Mouse (Mus musculus): ENCODE results near the gene Tdrd9.
"Not testable (repeated sequence)": the region's sequence is repeated elsewhere in the genome, so short reads cannot be mapped to it uniquely, and the experiment has no call there.

Tdrd9 gene

GRCm38 (mm10) chr12:112025457-112025856 lies 54.1 kb downstream of the Tdrd9 start:
- DNase-seq (ENCODE audit: extremely low spot score, low read depth, low spot score): no peak

GRCm38 (mm10) chr12:112025907-112026645 lies 54.7 kb downstream of the Tdrd9 start:
- DNase-seq (ENCODE audit: extremely low spot score, low read depth, low spot score): no peak

GRCm38 (mm10) chr12:112027408-112027807 lies 56.0 kb downstream of the Tdrd9 start:
- no peak for DNase-seq (ENCODE audit: extremely low spot score, low read depth, low spot score)

- DNase-seq (ENCODE audit: extremely low spot score, low read depth, low spot score): no peak
Measured at GRCm38 (mm10) chr12:112033409-112033975, 62.1 kb downstream of the Tdrd9 start.

- DNase-seq (ENCODE audit: extremely low spot score, low read depth, low spot score): not testable (repeated sequence)
Measured at GRCm38 (mm10) chr12:112035341-112036100, 64.2 kb downstream of the Tdrd9 start.

GRCm38 (mm10) chr12:112038441-112038840 lies 67.1 kb downstream of the Tdrd9 start:
- DNase-seq (ENCODE audit: extremely low spot score, low read depth, low spot score): no peak

- DNase-seq (ENCODE audit: extremely low spot score, low read depth, low spot score): no peak
Measured at GRCm38 (mm10) chr12:112039169-112039568, 67.8 kb downstream of the Tdrd9 start.

- DNase-seq (ENCODE audit: extremely low spot score, low read depth, low spot score): no peak
Measured at GRCm38 (mm10) chr12:112042681-112043080, 71.3 kb downstream of the Tdrd9 start.

GRCm38 (mm10) chr12:112077651-112078050 lies 106.3 kb downstream of the Tdrd9 start:
- peak; percentile 22 for DNase-seq (ENCODE audit: extremely low spot score, low read depth, low spot score)

- DNase-seq (ENCODE audit: extremely low spot score, low read depth, low spot score): no peak
Measured at GRCm38 (mm10) chr12:112079911-112080310, 108.6 kb downstream of the Tdrd9 start.

GRCm38 (mm10) chr12:112080911-112081310 lies 109.6 kb downstream of the Tdrd9 start:
- DNase-seq (ENCODE audit: extremely low spot score, low read depth, low spot score): no peak

- no peak for DNase-seq (ENCODE audit: extremely low spot score, low read depth, low spot score)
Measured at GRCm38 (mm10) chr12:112082241-112082640, 110.9 kb downstream of the Tdrd9 start.

GRCm38 (mm10) chr12:112086250-112086649 lies 114.9 kb downstream of the Tdrd9 start:
- DNase-seq (ENCODE audit: extremely low spot score, low read depth, low spot score): no peak

- no peak for DNase-seq (ENCODE audit: extremely low spot score, low read depth, low spot score)
Measured at GRCm38 (mm10) chr12:112086726-112087125, 115.4 kb downstream of the Tdrd9 start.

- DNase-seq (ENCODE audit: extremely low spot score, low read depth, low spot score): no peak
Measured at GRCm38 (mm10) chr12:112088609-112089324, 117.4 kb downstream of the Tdrd9 start.

GRCm38 (mm10) chr12:112091054-112091453 lies 119.7 kb downstream of the Tdrd9 start:
- DNase-seq (ENCODE audit: extremely low spot score, low read depth, low spot score): peak; percentile 68

- no peak for DNase-seq (ENCODE audit: extremely low spot score, low read depth, low spot score)
Measured at GRCm38 (mm10) chr12:112094261-112094880, 123.0 kb downstream of the Tdrd9 start.

GRCm38 (mm10) chr12:112096051-112096732 lies 124.8 kb downstream of the Tdrd9 start:
- DNase-seq (ENCODE audit: extremely low spot score, low read depth, low spot score): no peak

GRCm38 (mm10) chr12:112096733-112097117 lies 125.4 kb downstream of the Tdrd9 start:
- DNase-seq (ENCODE audit: extremely low spot score, low read depth, low spot score): no peak

- DNase-seq (ENCODE audit: extremely low spot score, low read depth, low spot score): no peak
Measured at GRCm38 (mm10) chr12:112100106-112100505, 128.7 kb downstream of the Tdrd9 start.

Data from hindlimb bud, embryonic 11.5 days (tissue).